Comparison of ENCODE assay signal across 15 mouse cellular contexts in the genomic region with DNA sequence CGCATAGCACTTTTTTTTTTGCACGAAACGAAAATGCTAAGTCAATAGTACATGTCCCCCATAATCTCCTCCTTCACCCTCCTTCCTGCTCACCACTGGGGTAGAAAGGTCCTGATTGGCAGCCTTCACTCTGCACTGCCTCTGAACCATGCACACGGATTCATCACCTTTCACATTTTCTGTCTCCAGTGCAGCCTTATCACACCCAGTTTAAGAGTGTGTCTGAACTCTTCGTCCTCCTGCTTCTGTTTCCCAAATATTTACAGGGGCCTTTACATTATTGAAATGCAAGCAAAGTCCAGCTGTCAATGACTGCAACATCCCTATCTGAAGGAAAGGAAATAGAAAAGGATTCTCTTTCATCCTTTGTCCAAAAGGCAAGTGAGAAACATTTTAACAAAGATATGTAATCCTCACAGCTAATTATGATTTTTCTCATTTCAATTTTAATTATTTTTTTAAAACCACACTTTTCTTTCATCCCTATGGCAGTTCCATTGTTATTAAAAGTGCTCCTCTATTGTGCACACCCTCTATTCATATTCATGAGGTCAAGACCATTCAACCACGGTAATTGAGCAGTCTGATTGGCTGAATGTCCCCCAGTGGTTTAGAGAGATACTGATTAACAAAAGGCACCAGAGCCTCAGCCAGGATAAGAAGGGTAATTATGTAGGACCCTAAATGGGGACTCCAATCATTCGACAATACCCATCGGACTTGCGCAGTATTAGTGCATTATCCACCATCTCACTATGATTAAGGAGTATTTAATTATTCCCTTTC.
DNase-seq lines count a peak whose midpoint lies in the region; ATAC-seq and TF ChIP-seq lines count a peak whose summit lies in the region.
"Had no signal": no experiment of that assay in that cellular context is flagged by ENCODE, and none has a peak within 500 bp of the region (broad histone marks: within the 10 kb centered on the region; RNA-seq: fewer than 3 reads in every experiment).

No protein-coding gene starts in this region.

- peaks cover 10% of the 10 kb centered on the region; the same call in 1 of the 2 replicates for H3K4me1 ChIP-seq in forebrain, embryonic 14.5 days (ENCODE audit: control insufficient read depth, insufficient read depth, low read length)
- no peaks in the 10 kb centered on the region for H3K4me1 ChIP-seq in hindbrain, embryonic 16.5 days (ENCODE audit: control insufficient read depth, insufficient read depth, low read depth, low read length)
- no peaks in the 10 kb centered on the region for H3K4me1 ChIP-seq in midbrain, postnatal 0 days (ENCODE audit: insufficient read depth, low read length)
- no peaks in the 10 kb centered on the region for H3K4me1 ChIP-seq in liver, postnatal 0 days (ENCODE audit: insufficient read depth)
- H3K4me1 ChIP-seq: heart, embryonic 10.5 days; limb, embryonic 13.5 days had no signal

- H3K36me3 ChIP-seq in forebrain, embryonic 14.5 days (ENCODE audit: control insufficient read depth, insufficient read depth, low read length), result no peaks in the 10 kb centered on the region
- no peaks in the 10 kb centered on the region for H3K36me3 ChIP-seq in hindbrain, embryonic 16.5 days (ENCODE audit: control insufficient read depth, insufficient read depth, low read length)
- no peaks in the 10 kb centered on the region for H3K36me3 ChIP-seq in midbrain, postnatal 0 days (ENCODE audit: insufficient read depth, low read length)
- H3K36me3 ChIP-seq in liver, postnatal 0 days (replicated peaks; ENCODE audit: insufficient read depth, low read length), result no peaks in the 10 kb centered on the region
- H3K36me3 ChIP-seq: heart, embryonic 10.5 days; limb, embryonic 13.5 days had no signal

- no peaks in the 10 kb centered on the region for H3K9me3 ChIP-seq in forebrain, embryonic 14.5 days (replicated peaks; ENCODE audit: control insufficient read depth, low read length)
- no peaks in the 10 kb centered on the region for H3K9me3 ChIP-seq in hindbrain, embryonic 16.5 days (ENCODE audit: control insufficient read depth, low read length)
- no peaks in the 10 kb centered on the region for H3K9me3 ChIP-seq in midbrain, postnatal 0 days (ENCODE audit: low read length)
- no peaks in the 10 kb centered on the region for H3K9me3 ChIP-seq in liver, postnatal 0 days (ENCODE audit: low read length)
- H3K9me3 ChIP-seq: heart, embryonic 10.5 days; limb, embryonic 13.5 days had no signal

- ATAC-seq in forebrain, embryonic 14.5 days, result peak; percentile 93
- peak; percentile 63 for ATAC-seq in hindbrain, embryonic 16.5 days
- 0 out of 2 replicates have a peak, but pooled peaks have one; percentile 23 for ATAC-seq in midbrain, postnatal 0 days (ENCODE audit: low FRiP score)
- ATAC-seq in liver, postnatal 0 days, result no peak

- H3K9ac ChIP-seq in forebrain, embryonic 14.5 days (ENCODE audit: low read length), result no peak overlapping the region
- no peak overlapping the region for H3K9ac ChIP-seq in hindbrain, embryonic 16.5 days (ENCODE audit: low read depth, low read length)
- H3K9ac ChIP-seq in midbrain, postnatal 0 days (replicated peaks; ENCODE audit: low read length, poor library complexity, severe bottlenecking), result no peak overlapping the region
- no peak overlapping the region for H3K9ac ChIP-seq in liver, postnatal 0 days (replicated peaks)
- H3K9ac ChIP-seq: limb, embryonic 13.5 days; lung, embryonic 14.5 days had no signal

- no peak overlapping the region for H3K4me3 ChIP-seq in forebrain, embryonic 14.5 days (ENCODE audit: low read depth, low read length)
- H3K4me3 ChIP-seq in hindbrain, embryonic 16.5 days (ENCODE audit: low read length), result no peak overlapping the region
- no peak overlapping the region for H3K4me3 ChIP-seq in midbrain, postnatal 0 days (ENCODE audit: low read depth, low read length)
- H3K4me3 ChIP-seq in liver, postnatal 0 days (ENCODE audit: low read depth, low read length), result no peak overlapping the region
- H3K4me3 ChIP-seq: heart, embryonic 10.5 days; left cerebral cortex, adult 2 months; limb, embryonic 13.5 days had no signal

- TF ChIP-seq CTCF in midbrain, postnatal 0 days (IDR thresholded peaks at IDR 0.05), result no peak
- TF ChIP-seq CTCF in liver, postnatal 0 days (IDR thresholded peaks at IDR 0.05; ENCODE audit: low read depth), result no peak

- H3K27ac ChIP-seq in forebrain, embryonic 14.5 days (ENCODE audit: low read depth, low read length), result peak overlapping the region; percentile 67; the same call in 1 of the 2 replicates
- no peak overlapping the region for H3K27ac ChIP-seq in hindbrain, embryonic 16.5 days (ENCODE audit: low read depth, low read length)
- no peak overlapping the region for H3K27ac ChIP-seq in midbrain, postnatal 0 days (ENCODE audit: low read depth, low read length)
- no peak overlapping the region for H3K27ac ChIP-seq in liver, postnatal 0 days (ENCODE audit: low read depth)
- H3K27ac ChIP-seq: heart, embryonic 10.5 days; left cerebral cortex, adult 2 months; limb, embryonic 13.5 days had no signal

- H3K27me3 ChIP-seq in forebrain, embryonic 14.5 days (replicated peaks; ENCODE audit: control insufficient read depth, insufficient read depth, low read length), result no peaks in the 10 kb centered on the region
- no peaks in the 10 kb centered on the region for H3K27me3 ChIP-seq in hindbrain, embryonic 16.5 days (replicated peaks; ENCODE audit: control insufficient read depth, insufficient read depth, low read length)
- H3K27me3 ChIP-seq in midbrain, postnatal 0 days (ENCODE audit: insufficient read depth, low read length), result no peaks in the 10 kb centered on the region
- no peaks in the 10 kb centered on the region for H3K27me3 ChIP-seq in liver, postnatal 0 days (ENCODE audit: insufficient read depth, low read length)
- H3K27me3 ChIP-seq: limb, embryonic 13.5 days had no signal

- peak; percentile 73 for DNase-seq in embryo, embryonic 10.5 days (ENCODE audit: low spot score)
- DNase-seq in forebrain, embryonic 14.5 days (ENCODE audit: low spot score), result peak; percentile 87
- peak; percentile 43 for DNase-seq in midbrain, postnatal 0 days (ENCODE audit: low spot score)
- no peak for DNase-seq in liver, postnatal 0 days
- DNase-seq in kidney, postnatal 36 days, result no peak
- no peak for DNase-seq in left cerebral cortex, adult 18-20 months (ENCODE audit: low spot score in 2 of 2)
- DNase-seq in gastrocnemius, postnatal 25 days, result no peak
- DNase-seq: adrenal gland, adult 8-10 months; cerebellum, postnatal 10 days; kidney, adult 11 months; lung, embryonic 14.5 days had no signal

- H3K4me2 ChIP-seq in forebrain, embryonic 14.5 days (ENCODE audit: low read length), result no peak overlapping the region; the same call in 1 of the 2 replicates
- H3K4me2 ChIP-seq in hindbrain, embryonic 16.5 days (ENCODE audit: low read length), result no peak overlapping the region
- H3K4me2 ChIP-seq in midbrain, postnatal 0 days (ENCODE audit: low read depth, low read length, poor library complexity, severe bottlenecking), result no peak overlapping the region
- H3K4me2 ChIP-seq in liver, postnatal 0 days (ENCODE audit: low read depth, low read length), result no peak overlapping the region
- H3K4me2 ChIP-seq: limb, embryonic 13.5 days; lung, embryonic 14.5 days had no signal

- no peak for TF ChIP-seq EP300 in liver, postnatal 0 days (IDR thresholded peaks at IDR 0.05; ENCODE audit: low read depth)

- 9% methylated on average over 9 of the region's 9 CpGs for WGBS in forebrain, embryonic 14.5 days
- 18% methylated on average over 9 of the region's 9 CpGs for WGBS in hindbrain, embryonic 16.5 days
- WGBS in midbrain, postnatal 0 days, result 17% methylated on average over 9 of the region's 9 CpGs
- WGBS in liver, postnatal 0 days (ENCODE audit: insufficient replicate concordance), result 58% methylated on average over 9 of the region's 9 CpGs

Comparison
In these comparisons a context has a peak if more than half of its experiments do, and no peak if none do; other contexts are left out.
1. DNase-seq: peak in embryo, embryonic 10.5 days (single experiment), forebrain, embryonic 14.5 days (single experiment) and midbrain, postnatal 0 days (single experiment); none in liver, postnatal 0 days (single experiment), kidney, postnatal 36 days (0 of 2), left cerebral cortex, adult 18-20 months (0 of 2) and gastrocnemius, postnatal 25 days (single experiment).